Mouse (Mus musculus) intestine, postnatal 0 days (tissue): ENCODE results near the gene Zfp799. TPM values are rescaled to one million over a fixed set of nuclear protein-coding genes. Genes with fewer than 3 reads are reported as not detected.

ENCODE experiments used
- ATAC-seq: fragments of 200-750 bp; cut with Nextera tagmentation; 2 replicates; pipeline ENCODE4 v1.8.0; 2017; ENCODE audit warnings: mild to moderate bottlenecking, moderate TSS enrichment, moderate library complexity
- H3K27ac ChIP-seq: fragments of 300-500 bp; sonication (generic); 2 replicates; pipeline ENCODE4 v1.5.1; 2014; ENCODE audit warnings: mild to moderate bottlenecking, low read depth, low read length, moderate library complexity
- H3K27me3 ChIP-seq: fragments of 300-500 bp; sonication (generic); replicated peaks from 2 replicates; pipeline ENCODE4 v1.6.1; 2014; ENCODE audit warnings: low read length, mixed read lengths; ENCODE audit not compliant: control insufficient read depth, insufficient read depth
- H3K36me3 ChIP-seq: fragments of 300-500 bp; sonication (generic); 2 replicates; pipeline ENCODE4 v1.6.1; 2014; ENCODE audit warnings: mild to moderate bottlenecking, moderate library complexity; ENCODE audit not compliant: control insufficient read depth, insufficient read depth
- H3K4me1 ChIP-seq: fragments of 300-500 bp; sonication (generic); replicated peaks from 2 replicates; pipeline ENCODE4 v1.6.1; 2014; ENCODE audit warnings: antibody characterized with exemption, low read length, mixed read lengths; ENCODE audit not compliant: control insufficient read depth, insufficient read depth
- H3K4me2 ChIP-seq: fragments of 300-500 bp; sonication (generic); replicated peaks from 2 replicates; pipeline ENCODE4 v1.6.1; 2014; ENCODE audit warnings: low read depth, mild to moderate bottlenecking, moderate library complexity
- H3K4me3 ChIP-seq: fragments of 300-500 bp; sonication (generic); 2 replicates; pipeline ENCODE4 v1.5.1; 2014; ENCODE audit warnings: low read depth, low read length
- H3K9ac ChIP-seq: fragments of 300-500 bp; sonication (generic); 2 replicates; pipeline ENCODE4 v1.6.1; 2014; ENCODE audit warnings: mild to moderate bottlenecking, low read depth, low read length
- H3K9me3 ChIP-seq: fragments of 300-500 bp; sonication (generic); 2 replicates; pipeline ENCODE4 v1.6.1; 2016; ENCODE audit warnings: mixed run types; ENCODE audit not compliant: control insufficient read depth
- CTCF ChIP-seq: sonication (generic); IDR thresholded peaks from 2 replicates; pipeline ENCODE4 v1.5.1; 2016; ENCODE audit warnings: low read depth, mild to moderate bottlenecking, control low read depth, antibody characterized with exemption, moderate library complexity
- WGBS: fragments of 180-500 bp; shearing (Covaris S2); extraction: QIAGEN DNeasy Blood & Tissue Kit; methylation state at CpG from one replicate; pipeline ENCODE4 v1.1.7; 2014; 5-methylcytosine and 5-hydroxymethylcytosine counted together
- polyA plus RNA-seq: library from polyadenylated mRNA; unstranded; fragments of >200 nt; fragmentation: Nextera tagmentation; extraction: Ambion mirVana; gene quantifications from 2 replicates; pipeline ENCODE4 v1.2.1, GENCODE M21; 2015

The Zfp799 gene
- polyA plus RNA-seq, 1 experiment from 2014 or later = 4.5 TPM

DNA sequence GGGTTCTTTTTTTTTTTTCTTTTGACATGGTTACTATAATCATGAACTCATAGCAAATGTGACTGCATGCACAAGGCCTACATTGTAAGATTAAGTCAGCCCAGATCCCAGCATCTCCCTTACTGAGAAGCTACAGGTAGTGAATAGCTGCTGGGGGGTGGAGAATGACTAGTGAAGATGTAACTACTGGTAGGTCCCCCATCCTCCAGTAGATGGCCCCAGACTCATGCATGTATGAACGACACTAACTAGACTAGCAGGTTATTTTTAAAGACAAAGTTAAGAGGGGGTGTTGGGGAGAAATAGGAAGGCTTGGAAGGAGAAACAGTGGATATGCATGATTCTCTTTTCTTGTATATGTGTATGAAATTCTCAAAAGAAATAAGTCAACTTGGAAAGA is 58.8 kb downstream of the Zfp799 start:
- Histone ChIP-seq H3K27ac (no peak overlapping the region), H3K27me3 (no peaks in the 10 kb centered on the region), H3K4me2 (no peak overlapping the region), H3K4me3 (no peak overlapping the region), H3K9ac (no peak overlapping the region), H3K4me1 (no peaks in the 10 kb centered on the region), H3K9me3 (no peaks in the 10 kb centered on the region), H3K36me3 (peaks cover 41% of the 10 kb centered on the region)
- peak; percentile 61 for TF ChIP-seq CTCF
- ATAC-seq = no peak
- WGBS = 77% methylated on average over 1 of the region's 1 CpGs

DNA sequence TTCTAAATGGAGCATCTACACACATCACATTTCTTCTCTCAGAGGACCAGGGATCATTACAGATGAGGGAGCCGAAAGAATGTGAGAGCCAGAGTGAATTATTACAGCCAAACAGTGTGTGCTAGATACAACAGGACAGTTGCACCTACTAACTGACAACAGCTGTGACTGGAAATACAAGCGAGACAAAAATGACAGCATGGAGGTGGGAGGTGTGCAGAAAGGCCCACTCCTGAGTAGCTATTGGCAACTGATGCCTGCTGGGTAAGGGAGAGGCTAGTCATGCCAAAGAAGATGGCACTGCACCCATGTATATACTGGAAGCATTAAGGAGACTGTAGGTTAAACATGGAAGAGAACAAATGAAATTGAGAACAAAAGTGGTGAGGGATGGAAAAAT is 63.6 kb downstream of the Zfp799 start:
- Histone ChIP-seq H3K9ac (no peak overlapping the region), H3K36me3 (peaks cover 34% of the 10 kb centered on the region), H3K27me3 (no peaks in the 10 kb centered on the region), H3K4me1 (no peaks in the 10 kb centered on the region), H3K4me3 (no peak overlapping the region), H3K27ac (no peak overlapping the region), H3K9me3 (no peaks in the 10 kb centered on the region), H3K4me2 (no peak overlapping the region)
- TF ChIP-seq CTCF = no peak
- no peak for ATAC-seq
- 99% methylated on average over 2 of the region's 2 CpGs for whole genome bisulfite sequencing

Other genes starting within 250 kb of the Zfp799 start
- gene Cyp4f37, start 209.0 kb downstream of the Zfp799 start, polyA plus RNA-seq = not detected in 2 replicates
- gene Cyp4f40, start 171.4 kb downstream of the Zfp799 start, polyA plus RNA-seq = 3.2 and 3.7 TPM in 2 replicates
- gene Cyp4f15, start 144.6 kb downstream of the Zfp799 start, polyA plus RNA-seq = not detected in 2 replicates
- gene Zfp871, start 42.0 kb downstream of the Zfp799 start, polyA plus RNA-seq = 13.9 and 16.7 TPM in 2 replicates
- 0.86 and 1.5 TPM in 2 replicates for gene Zfp811, start 20.3 kb downstream of the Zfp799 start, polyA plus RNA-seq
- 2.9 and 3.0 TPM in 2 replicates for gene Zfp870, start 61.4 kb upstream of the Zfp799 start, polyA plus RNA-seq
- gene Cyp4f14, start 87.1 kb upstream of the Zfp799 start, polyA plus RNA-seq = 1.7 and 1.9 TPM in 2 replicates
- 61.8 and 62.9 TPM in 2 replicates for gene Cyp4f13, start 117.1 kb upstream of the Zfp799 start, polyA plus RNA-seq
- gene Zfp472, start 135.6 kb upstream of the Zfp799 start, polyA plus RNA-seq = 4.9 and 5.3 TPM in 2 replicates
- 4.7 and 4.9 TPM in 2 replicates for gene Zfp952, start 162.9 kb upstream of the Zfp799 start, polyA plus RNA-seq
- 3.7 and 4.1 TPM in 2 replicates for gene Zfp763, start 203.1 kb upstream of the Zfp799 start, polyA plus RNA-seq
- not detected in 2 replicates for gene 4921501E09Rik, start 237.8 kb upstream of the Zfp799 start, polyA plus RNA-seq